Mouse (Mus musculus) heart, adult 2 months (tissue): ENCODE results near the gene Cntnap1. TPM values are rescaled to one million over a fixed set of nuclear protein-coding genes. Genes with fewer than 3 reads are reported as not detected.

Experiments used
- DNase-seq, 2 experiments: peaks; one replicate each; pipeline ENCODE4 v3.0.0; 2021
- H3K27ac ChIP-seq: fragments of 200-600 bp; 2 replicates; pipeline ENCODE4 v1.8.1; 2022
- H3K27me3 ChIP-seq: fragments of 200-500 bp; 2 replicates; pipeline ENCODE4 v1.6.1; 2012; ENCODE audit warnings: mild to moderate bottlenecking, low read length, inconsistent platforms, mixed read lengths; ENCODE audit not compliant: control insufficient read depth, insufficient read depth
- H3K36me3 ChIP-seq: fragments of 200-500 bp; 2 replicates; pipeline ENCODE4 v1.6.1; 2012; ENCODE audit warnings: low read length, inconsistent platforms; ENCODE audit not compliant: control insufficient read depth, insufficient read depth
- H3K4me1 ChIP-seq: fragments of 200-500 bp; 2 replicates; pipeline ENCODE4 v1.6.1; 2011; ENCODE audit warnings: low read length; ENCODE audit not compliant: control insufficient read depth, insufficient read depth
- H3K4me3 ChIP-seq: fragments of 200-600 bp; 2 replicates; pipeline ENCODE4 v1.8.1; 2022
- H3K79me2 ChIP-seq: fragments of 200-500 bp; replicated peaks from 2 replicates; pipeline ENCODE4 v1.6.1; 2012; ENCODE audit warnings: mild to moderate bottlenecking, inconsistent platforms, low read length, moderate library complexity, mixed read lengths; ENCODE audit not compliant: control insufficient read depth, insufficient read depth
- H3K9ac ChIP-seq: fragments of 200-500 bp; 2 replicates; pipeline ENCODE4 v1.6.1; 2012; ENCODE audit warnings: low read depth, mild to moderate bottlenecking, control low read depth, inconsistent platforms, low read length, mixed read lengths
- CTCF ChIP-seq: fragments of 200-600 bp; IDR thresholded peaks from 2 replicates; pipeline ENCODE4 v1.8.1; 2022; ENCODE audit warnings: antibody characterized with exemption, mild to moderate bottlenecking, moderate library complexity
- EP300 ChIP-seq: fragments of 200-500 bp; IDR thresholded peaks from 2 replicates; pipeline ENCODE4 v1.6.1; 2011; ENCODE audit warnings: low read depth, low read length, control low read depth; ENCODE audit not compliant: insufficient read depth
- POLR2A ChIP-seq: fragments of 200-500 bp; IDR thresholded peaks from 2 replicates; pipeline ENCODE4 v1.6.1; 2011; ENCODE audit warnings: mild to moderate bottlenecking, low read depth, low read length, control low read depth; ENCODE audit not compliant: insufficient read depth
- WGBS: fragments of 180-500 bp; shearing (Covaris S2); methylation state at CpG from one replicate; pipeline ENCODE4 v1.1.7; 2018; 5-methylcytosine and 5-hydroxymethylcytosine counted together
- intact Hi-C: fragments of 180-260 bp; cut with DNase I; formaldehyde crosslinking; loops from one replicate; pipeline ENCODE4 v1.15.1; 2025
- polyA plus RNA-seq: library from polyadenylated mRNA; depleted of rRNA; stranded (reverse); fragments of >200 nt; gene quantifications from 2 replicates; pipeline ENCODE4 v1.2.3, GENCODE M21; 2012
- total RNA-seq, 2 experiments: library from RNA; stranded (reverse); gene quantifications; 2 replicates each; pipeline ENCODE4 v1.2.3; 2021

The Cntnap1 gene
- total and polyA plus RNA-seq, 3 experiments = 1.3 to 3.1 (median 1.5) TPM

GRCm38 (mm10) chr11:101146377-101146776 is 23.9 kb upstream of the Cntnap1 start:
- Histone ChIP-seq H3K4me1 (no peaks in the 10 kb centered on the region; the same call in 1 of the 2 replicates), H3K27me3 (no peaks in the 10 kb centered on the region), H3K79me2 (no peaks in the 10 kb centered on the region), H3K4me3 (no peak overlapping the region), H3K27ac (no peak overlapping the region), H3K36me3 (no peaks in the 10 kb centered on the region), H3K9ac (no peak overlapping the region)
- 56% methylated on average over 10 of the region's 10 CpGs for WGBS
- TF ChIP-seq CTCF = no peak
- no peak for TF ChIP-seq EP300
- no peak for TF ChIP-seq POLR2A
- intact Hi-C loops = no loop called here
- DNase-seq = no peak

DNA sequence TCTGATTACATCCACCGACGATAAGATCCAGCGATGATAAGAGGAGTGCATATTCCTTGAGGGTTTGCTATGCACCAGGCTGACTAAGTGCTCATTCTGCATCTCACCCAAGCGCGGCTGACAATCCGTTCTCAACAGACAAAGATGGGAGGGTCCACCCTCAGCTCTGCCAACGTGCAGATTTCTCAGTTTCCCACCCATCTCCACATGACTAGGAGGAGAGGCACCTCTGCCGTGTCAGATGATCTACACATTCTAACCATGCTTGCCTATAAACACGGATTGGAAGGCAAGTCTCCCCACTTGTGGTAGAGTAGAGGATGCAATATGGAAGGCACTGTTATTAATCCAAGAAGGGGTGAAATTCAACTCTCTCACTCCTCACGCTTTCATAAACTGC is 21.6 kb upstream of the Cntnap1 start:
- no peaks in the 10 kb centered on the region for H3K79me2 ChIP-seq
- TF ChIP-seq POLR2A (no peak), CTCF (no peak), EP300 (no peak)
- intact Hi-C loops = no loop called here
- H3K9ac ChIP-seq = no peak overlapping the region
- H3K36me3 ChIP-seq = no peaks in the 10 kb centered on the region
- peak overlapping the region; percentile 54 for H3K27ac ChIP-seq
- no peak overlapping the region for H3K4me3 ChIP-seq
- no peaks in the 10 kb centered on the region for H3K27me3 ChIP-seq
- 81% methylated on average over 10 of the region's 10 CpGs for WGBS
- H3K4me1 ChIP-seq = no peaks in the 10 kb centered on the region
- DNase-seq = no peak

DNA sequence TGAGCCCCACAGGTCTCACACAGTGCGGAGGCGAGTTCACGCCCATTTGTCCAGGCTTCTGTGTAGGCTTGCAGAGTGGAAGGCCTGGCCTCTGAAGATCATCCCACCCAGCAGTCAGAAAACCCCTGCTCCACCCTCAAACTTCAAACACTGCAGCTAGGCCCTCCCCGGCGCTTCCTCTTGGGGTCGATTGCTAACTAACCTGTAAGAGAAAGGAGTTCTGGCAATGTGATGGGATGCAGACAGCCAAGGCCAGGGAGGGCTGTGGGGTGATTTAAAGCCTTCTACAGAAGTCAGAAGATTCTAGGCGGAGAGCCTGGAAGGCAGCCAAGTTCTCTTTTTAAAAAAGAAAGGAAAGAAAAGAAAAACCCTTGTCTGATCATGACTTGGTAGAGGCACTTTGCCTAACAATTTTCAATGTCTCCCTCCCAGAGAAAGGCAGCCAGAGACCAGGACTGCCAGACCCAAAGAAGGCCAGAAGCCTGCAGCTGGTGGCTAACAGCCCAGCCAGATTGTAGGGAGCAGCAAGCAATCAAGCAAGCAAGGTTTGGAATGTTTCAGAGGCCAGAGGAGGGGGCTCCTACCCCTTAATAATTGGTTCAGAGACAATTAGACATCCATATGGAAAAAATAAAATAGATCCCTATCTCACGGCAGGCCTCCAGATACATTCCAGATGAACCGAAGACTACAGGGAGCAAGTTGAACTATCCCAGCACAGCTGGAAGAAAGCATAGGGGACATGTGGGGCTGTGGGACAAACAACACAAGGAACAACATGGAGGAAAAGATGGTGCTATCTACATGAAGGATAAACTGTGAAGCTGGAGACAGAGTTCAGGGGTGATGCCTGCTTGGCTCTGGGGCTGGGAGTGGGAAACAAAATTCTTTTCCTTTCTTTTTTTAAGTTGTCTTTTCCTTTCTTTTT is 20.9 kb upstream of the Cntnap1 start:
- Histone ChIP-seq H3K36me3 (no peaks in the 10 kb centered on the region), H3K4me1 (no peaks in the 10 kb centered on the region), H3K9ac (no peak overlapping the region), H3K4me3 (no peak overlapping the region), H3K79me2 (no peaks in the 10 kb centered on the region), H3K27me3 (no peaks in the 10 kb centered on the region), H3K27ac (peak overlapping the region; percentile 54)
- intact Hi-C loops = no loop called here
- WGBS = 56% methylated on average over 9 of the region's 9 CpGs
- peak; percentile 53 to 59 for DNase-seq
- no peak for TF ChIP-seq POLR2A
- TF ChIP-seq EP300 = no peak
- no peak for TF ChIP-seq CTCF

GRCm38 (mm10) chr11:101151063-101151462 is 19.3 kb upstream of the Cntnap1 start:
- H3K79me2 ChIP-seq = no peaks in the 10 kb centered on the region
- no peaks in the 10 kb centered on the region for H3K36me3 ChIP-seq
- H3K4me3 ChIP-seq = no peak overlapping the region
- 59% methylated on average over 2 of the region's 2 CpGs for WGBS
- intact Hi-C loops = no loop called here
- H3K27me3 ChIP-seq = no peaks in the 10 kb centered on the region
- H3K27ac ChIP-seq = no peak overlapping the region
- no peak overlapping the region for H3K9ac ChIP-seq
- peaks cover under 1% of the 10 kb centered on the region; the same call in 1 of the 2 replicates for H3K4me1 ChIP-seq
- TF ChIP-seq CTCF (0 out of 2 replicates have a peak, but pooled peaks have one; percentile 5), EP300 (no peak), POLR2A (no peak)
- no peak for DNase-seq

GRCm38 (mm10) chr11:101152825-101153224 is 17.5 kb upstream of the Cntnap1 start:
- Histone ChIP-seq H3K4me1 (peaks cover 1% of the 10 kb centered on the region; the same call in 1 of the 2 replicates), H3K36me3 (no peaks in the 10 kb centered on the region), H3K4me3 (no peak overlapping the region), H3K9ac (no peak overlapping the region), H3K27ac (no peak overlapping the region), H3K27me3 (no peaks in the 10 kb centered on the region), H3K79me2 (no peaks in the 10 kb centered on the region)
- no peak for DNase-seq
- TF ChIP-seq CTCF (no peak), POLR2A (no peak), EP300 (no peak)
- 88% methylated on average over 1 of the region's 1 CpGs for WGBS
- intact Hi-C loops = no loop called here

DNA sequence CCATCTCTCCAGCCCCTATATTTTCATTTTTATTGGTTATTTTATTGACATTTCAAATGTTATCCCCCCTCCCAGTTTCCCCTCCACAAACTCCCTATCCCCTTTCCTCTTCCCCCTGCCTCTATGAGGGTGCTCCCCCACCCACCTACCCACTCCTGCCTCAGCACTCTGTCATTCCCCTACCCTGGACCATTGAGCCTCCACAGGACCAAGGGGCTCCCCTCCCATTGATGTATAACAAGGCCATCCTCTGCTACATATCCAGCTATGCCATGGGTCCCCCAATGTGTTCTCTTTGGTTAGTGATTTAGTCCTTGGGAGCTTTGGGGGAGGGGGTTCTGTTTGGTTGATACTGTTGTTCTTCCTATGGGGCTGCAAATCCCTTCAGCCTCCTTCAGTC is 15.7 kb upstream of the Cntnap1 start:
- no peak for TF ChIP-seq CTCF
- TF ChIP-seq POLR2A = no peak
- no peak for TF ChIP-seq EP300
- intact Hi-C loops = no loop called here

More for the DNA sequence above, 15.7 kb upstream of the Cntnap1 start:
- H3K4me3 ChIP-seq = no peak overlapping the region
- H3K79me2 ChIP-seq = no peaks in the 10 kb centered on the region
- no peak overlapping the region for H3K27ac ChIP-seq
- no peaks in the 10 kb centered on the region for H3K36me3 ChIP-seq
- no peak for DNase-seq
- H3K9ac ChIP-seq = no peak overlapping the region
- H3K4me1 ChIP-seq = peaks cover 1% of the 10 kb centered on the region; the same call in 1 of the 2 replicates
- no peaks in the 10 kb centered on the region for H3K27me3 ChIP-seq
